Mouse (Mus musculus): ENCODE results near the gene Atxn10. TPM values are rescaled to one million over a fixed set of nuclear protein-coding genes. Genes with fewer than 3 reads are reported as not detected.

The Atxn10 gene
- polyA plus RNA-seq, 1 experiment from 2014 or later = 214 TPM

GRCm38 (mm10) chr15:85477584-85477983 lies 141.5 kb downstream of the Atxn10 start:
- Histone ChIP-seq H3K36me3 (no peaks in the 10 kb centered on the region), H3K4me1 (no peaks in the 10 kb centered on the region), H3K4me3 (no peak overlapping the region), H3K9ac (no peak overlapping the region), H3K27ac (replicated peaks) (no peak overlapping the region), H3K9me3 (no peaks in the 10 kb centered on the region), H3K27me3 (replicated peaks) (peaks cover 43% of the 10 kb centered on the region), H3K4me2 (no peak overlapping the region)
- ATAC-seq (ENCODE audit: extremely low read depth, insufficient number of reproducible peaks, low FRiP score, low TSS enrichment) = no peak
- 27% methylated on average over 1 of the region's 1 CpGs for WGBS

GRCm38 (mm10) chr15:85479365-85479764 lies 143.3 kb downstream of the Atxn10 start:
- Histone ChIP-seq H3K4me1 (no peaks in the 10 kb centered on the region), H3K36me3 (no peaks in the 10 kb centered on the region), H3K27me3 (replicated peaks) (peaks cover 60% of the 10 kb centered on the region), H3K9me3 (no peaks in the 10 kb centered on the region), H3K4me3 (no peak overlapping the region), H3K27ac (replicated peaks) (no peak overlapping the region), H3K9ac (no peak overlapping the region), H3K4me2 (no peak overlapping the region)
- ATAC-seq (ENCODE audit: extremely low read depth, insufficient number of reproducible peaks, low FRiP score, low TSS enrichment) = no peak
- WGBS = 75% methylated on average over 12 of the region's 12 CpGs

GRCm38 (mm10) chr15:85479919-85480318 lies 143.9 kb downstream of the Atxn10 start:
- Histone ChIP-seq H3K4me3 (no peak overlapping the region), H3K9me3 (no peaks in the 10 kb centered on the region), H3K4me1 (no peaks in the 10 kb centered on the region), H3K36me3 (no peaks in the 10 kb centered on the region), H3K27me3 (replicated peaks) (peaks cover 62% of the 10 kb centered on the region), H3K4me2 (no peak overlapping the region), H3K9ac (no peak overlapping the region), H3K27ac (replicated peaks) (no peak overlapping the region)
- ATAC-seq (ENCODE audit: extremely low read depth, insufficient number of reproducible peaks, low FRiP score, low TSS enrichment) = no peak
- WGBS = 49% methylated on average over 5 of the region's 5 CpGs

- no peak for ATAC-seq (ENCODE audit: extremely low read depth, insufficient number of reproducible peaks, low FRiP score, low TSS enrichment)
- H3K4me2 ChIP-seq = no peak overlapping the region
- no peaks in the 10 kb centered on the region for H3K4me1 ChIP-seq
These were observed 144.6 kb downstream of the Atxn10 start for GRCm38 (mm10) chr15:85480630-85481029.

GRCm38 (mm10) chr15:85488900-85489299 lies 152.9 kb downstream of the Atxn10 start:
- Histone ChIP-seq H3K27ac (replicated peaks) (no peak overlapping the region), H3K36me3 (no peaks in the 10 kb centered on the region), H3K9me3 (peaks cover 6% of the 10 kb centered on the region; the same call in 1 of the 2 replicates), H3K4me1 (no peaks in the 10 kb centered on the region), H3K9ac (no peak overlapping the region), H3K27me3 (replicated peaks) (peaks cover 55% of the 10 kb centered on the region), H3K4me2 (no peak overlapping the region), H3K4me3 (no peak overlapping the region)
- WGBS = 78% methylated on average over 10 of the region's 10 CpGs
- no peak for ATAC-seq (ENCODE audit: extremely low read depth, insufficient number of reproducible peaks, low FRiP score, low TSS enrichment)

More at GRCm38 (mm10) chr15:85480630-85481029, 144.6 kb downstream of the Atxn10 start:
- no peaks in the 10 kb centered on the region for H3K36me3 ChIP-seq
- no peak overlapping the region for H3K4me3 ChIP-seq
- WGBS = 34% methylated on average over 3 of the region's 3 CpGs
- H3K9ac ChIP-seq = no peak overlapping the region
- H3K27ac ChIP-seq (replicated peaks) = no peak overlapping the region
- H3K9me3 ChIP-seq = no peaks in the 10 kb centered on the region
- peaks cover 62% of the 10 kb centered on the region for H3K27me3 ChIP-seq (replicated peaks)

- Histone ChIP-seq H3K36me3 (no peaks in the 10 kb centered on the region), H3K4me1 (0 out of 2 replicates have a peak, but pooled peaks cover 3% of the 10 kb centered on the region), H3K4me3 (no peak overlapping the region), H3K9me3 (peaks cover 6% of the 10 kb centered on the region; the same call in 1 of the 2 replicates), H3K27ac (replicated peaks) (no peak overlapping the region), H3K9ac (no peak overlapping the region), H3K27me3 (replicated peaks) (peaks cover 58% of the 10 kb centered on the region), H3K4me2 (no peak overlapping the region)
- 79% methylated on average over 7 of the region's 7 CpGs for WGBS
- no peak for ATAC-seq (ENCODE audit: extremely low read depth, insufficient number of reproducible peaks, low FRiP score, low TSS enrichment)
These were observed 153.7 kb downstream of the Atxn10 start for GRCm38 (mm10) chr15:85489751-85490150.

GRCm38 (mm10) chr15:85494163-85494621 lies 158.1 kb downstream of the Atxn10 start:
- ATAC-seq (ENCODE audit: extremely low read depth, insufficient number of reproducible peaks, low FRiP score, low TSS enrichment) = no peak
- Histone ChIP-seq H3K4me2 (no peak overlapping the region), H3K9me3 (no peaks in the 10 kb centered on the region), H3K9ac (no peak overlapping the region), H3K27ac (replicated peaks) (no peak overlapping the region), H3K36me3 (no peaks in the 10 kb centered on the region), H3K4me1 (0 out of 2 replicates have a peak, but pooled peaks cover 3% of the 10 kb centered on the region), H3K4me3 (no peak overlapping the region), H3K27me3 (replicated peaks) (peaks cover 90% of the 10 kb centered on the region)
- 7% methylated on average over 11 of the region's 11 CpGs for WGBS

- 74% methylated on average over 4 of the region's 4 CpGs for WGBS
These were observed 161.5 kb downstream of the Atxn10 start for GRCm38 (mm10) chr15:85497548-85497947.

GRCm38 (mm10) chr15:85497981-85498475 lies 162.0 kb downstream of the Atxn10 start:
- 0 out of 2 replicates have a peak, but pooled peaks cover 3% of the 10 kb centered on the region for H3K4me1 ChIP-seq
- H3K9ac ChIP-seq = no peak overlapping the region
- ATAC-seq (ENCODE audit: extremely low read depth, insufficient number of reproducible peaks, low FRiP score, low TSS enrichment) = no peak
- no peaks in the 10 kb centered on the region for H3K36me3 ChIP-seq
- H3K4me2 ChIP-seq = no peak overlapping the region
- no peak overlapping the region for H3K27ac ChIP-seq (replicated peaks)
- no peaks in the 10 kb centered on the region for H3K9me3 ChIP-seq
- 68% methylated on average over 10 of the region's 10 CpGs for WGBS
- H3K4me3 ChIP-seq = no peak overlapping the region
- H3K27me3 ChIP-seq (replicated peaks) = peaks cover 68% of the 10 kb centered on the region

More at GRCm38 (mm10) chr15:85497548-85497947, 161.5 kb downstream of the Atxn10 start:
- no peaks in the 10 kb centered on the region for H3K36me3 ChIP-seq
- H3K9ac ChIP-seq = no peak overlapping the region
- H3K4me1 ChIP-seq = 0 out of 2 replicates have a peak, but pooled peaks cover 3% of the 10 kb centered on the region
- peaks cover 73% of the 10 kb centered on the region for H3K27me3 ChIP-seq (replicated peaks)
- H3K9me3 ChIP-seq = no peaks in the 10 kb centered on the region
- no peak overlapping the region for H3K4me2 ChIP-seq
- H3K27ac ChIP-seq (replicated peaks) = no peak overlapping the region
- ATAC-seq (ENCODE audit: extremely low read depth, insufficient number of reproducible peaks, low FRiP score, low TSS enrichment) = no peak
- no peak overlapping the region for H3K4me3 ChIP-seq

GRCm38 (mm10) chr15:85500267-85500666 lies 164.2 kb downstream of the Atxn10 start:
- no peak for ATAC-seq (ENCODE audit: extremely low read depth, insufficient number of reproducible peaks, low FRiP score, low TSS enrichment)
- H3K36me3 ChIP-seq = no peaks in the 10 kb centered on the region
- WGBS = 79% methylated on average over 10 of the region's 10 CpGs
- H3K4me1 ChIP-seq = peaks cover 1% of the 10 kb centered on the region; the same call in 1 of the 2 replicates
- peaks cover 46% of the 10 kb centered on the region for H3K27me3 ChIP-seq (replicated peaks)
- H3K9me3 ChIP-seq = no peaks in the 10 kb centered on the region
- no peak overlapping the region for H3K4me2 ChIP-seq
- H3K9ac ChIP-seq = no peak overlapping the region
- no peak overlapping the region for H3K4me3 ChIP-seq
- no peak overlapping the region for H3K27ac ChIP-seq (replicated peaks)

GRCm38 (mm10) chr15:85503127-85503526 lies 167.1 kb downstream of the Atxn10 start, which contains the start of gene 7530416G11Rik:
TSS of gene 7530416G11Rik (minus strand) at chr15:85503227.
- Histone ChIP-seq H3K4me1 (peaks cover 11% of the 10 kb centered on the region; the same call in 1 of the 2 replicates), H3K4me3 (no peak within 1 kb of the TSS), H3K9ac (no peak within 1 kb of the TSS), H3K9me3 (no peaks in the 10 kb centered on the region), H3K4me2 (no peak within 1 kb of the TSS), H3K36me3 (no peaks in the 10 kb centered on the region), H3K27ac (replicated peaks) (no peak within 1 kb of the TSS), H3K27me3 (replicated peaks) (peaks cover 21% of the 10 kb centered on the region)
- no peak for ATAC-seq (ENCODE audit: extremely low read depth, insufficient number of reproducible peaks, low FRiP score, low TSS enrichment)
- 78% methylated on average over 8 of the region's 8 CpGs for WGBS
